Mouse (Mus musculus) liver, adult 2 months (tissue): ENCODE results near the gene Mbl1.

Experiments used
- CTCF ChIP-seq: fragments of 200-500 bp; IDR thresholded peaks from 2 replicates; pipeline ENCODE4 v1.5.1; 2011; ENCODE audit warnings: low read depth, low read length, control low read depth
- POLR2A ChIP-seq: fragments of 200-500 bp; IDR thresholded peaks from 2 replicates; pipeline ENCODE4 v1.6.1; 2011; ENCODE audit warnings: low read length, control low read depth; ENCODE audit not compliant: insufficient read depth; ENCODE audit errors: extremely low read depth

DNA sequence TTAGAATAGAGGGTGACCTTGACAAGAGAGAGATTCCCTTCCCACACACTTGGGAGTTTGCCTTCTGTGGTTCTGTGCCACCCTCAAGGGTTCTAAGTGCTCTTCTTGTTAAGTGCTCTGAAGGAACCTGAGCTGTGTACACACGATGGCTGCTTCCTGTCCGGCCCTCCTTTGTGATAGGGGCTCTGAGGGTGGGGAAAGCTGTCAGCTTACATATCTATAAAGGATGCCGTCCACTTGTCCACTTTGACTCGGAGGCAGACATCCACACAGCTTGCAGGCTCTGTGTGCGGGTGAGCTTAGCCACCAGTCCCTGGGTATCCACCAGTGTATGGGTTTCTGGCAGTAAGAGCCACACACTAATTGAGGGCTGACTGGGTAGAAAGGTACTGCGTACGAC lies 19.7 kb upstream of the Mbl1 start, which contains the start of gene Sftpa1:
- TF ChIP-seq POLR2A (no peak), CTCF (no peak)
